Mouse (Mus musculus) hindbrain, embryonic 15.5 days (tissue): ENCODE measurements around the gene Gm12216. TPM values are rescaled to one million over a fixed set of nuclear protein-coding genes. Genes with fewer than 3 reads are reported as not detected.
"Not testable (repeated sequence)": the region's sequence is repeated elsewhere in the genome, so short reads cannot be mapped to it uniquely, and the experiment has no call there.

ENCODE experiments used
- ATAC-seq: fragments of 200-750 bp; cut with Nextera tagmentation; 2 replicates; pipeline ENCODE4 v1.8.0; 2017; ENCODE audit warnings: low read depth, moderate number of reproducible peaks, moderate TSS enrichment; ENCODE audit not compliant: low FRiP score
- H3K27ac ChIP-seq: fragments of 300-500 bp; sonication (generic); replicated peaks from 2 replicates; pipeline ENCODE4 v1.5.1; 2015; ENCODE audit warnings: mild to moderate bottlenecking, inconsistent platforms
- H3K27me3 ChIP-seq: fragments of 300-500 bp; sonication (generic); 2 replicates; pipeline ENCODE4 v1.6.1; 2015; ENCODE audit warnings: control low read depth, inconsistent platforms
- H3K36me3 ChIP-seq: fragments of 300-500 bp; sonication (generic); 2 replicates; pipeline ENCODE4 v1.6.1; 2015; ENCODE audit warnings: control low read depth, inconsistent platforms
- H3K4me1 ChIP-seq: fragments of 300-500 bp; sonication (generic); replicated peaks from 2 replicates; pipeline ENCODE4 v1.6.1; 2015; ENCODE audit warnings: control low read depth, inconsistent platforms
- H3K4me2 ChIP-seq: fragments of 300-500 bp; sonication (generic); 2 replicates; pipeline ENCODE4 v1.6.1; 2015; ENCODE audit warnings: moderate library complexity, mild to moderate bottlenecking, inconsistent platforms
- H3K4me3 ChIP-seq: fragments of 300-500 bp; sonication (generic); 2 replicates; pipeline ENCODE4 v1.5.1; 2015; ENCODE audit warnings: mild to moderate bottlenecking, inconsistent platforms
- H3K9ac ChIP-seq: fragments of 300-500 bp; sonication (generic); 2 replicates; pipeline ENCODE4 v1.6.1; 2015; ENCODE audit warnings: inconsistent platforms
- H3K9me3 ChIP-seq: fragments of 300-500 bp; sonication (generic); 2 replicates; pipeline ENCODE4 v1.6.1; 2016; ENCODE audit warnings: control low read depth, inconsistent platforms
- WGBS: fragments of 180-500 bp; shearing (Covaris S2); methylation state at CpG from one replicate; pipeline ENCODE4 v1.1.7; 2015; 5-methylcytosine and 5-hydroxymethylcytosine counted together
- polyA plus RNA-seq: library from polyadenylated mRNA; unstranded; fragments of >200 nt; fragmentation: Nextera tagmentation; extraction: Ambion mirVana; gene quantifications from 2 replicates; pipeline ENCODE4 v1.2.1, GENCODE M21; 2015

Gene Gm12216
- polyA plus RNA-seq, 1 experiment from 2014 or later: 0.35 TPM

DNA sequence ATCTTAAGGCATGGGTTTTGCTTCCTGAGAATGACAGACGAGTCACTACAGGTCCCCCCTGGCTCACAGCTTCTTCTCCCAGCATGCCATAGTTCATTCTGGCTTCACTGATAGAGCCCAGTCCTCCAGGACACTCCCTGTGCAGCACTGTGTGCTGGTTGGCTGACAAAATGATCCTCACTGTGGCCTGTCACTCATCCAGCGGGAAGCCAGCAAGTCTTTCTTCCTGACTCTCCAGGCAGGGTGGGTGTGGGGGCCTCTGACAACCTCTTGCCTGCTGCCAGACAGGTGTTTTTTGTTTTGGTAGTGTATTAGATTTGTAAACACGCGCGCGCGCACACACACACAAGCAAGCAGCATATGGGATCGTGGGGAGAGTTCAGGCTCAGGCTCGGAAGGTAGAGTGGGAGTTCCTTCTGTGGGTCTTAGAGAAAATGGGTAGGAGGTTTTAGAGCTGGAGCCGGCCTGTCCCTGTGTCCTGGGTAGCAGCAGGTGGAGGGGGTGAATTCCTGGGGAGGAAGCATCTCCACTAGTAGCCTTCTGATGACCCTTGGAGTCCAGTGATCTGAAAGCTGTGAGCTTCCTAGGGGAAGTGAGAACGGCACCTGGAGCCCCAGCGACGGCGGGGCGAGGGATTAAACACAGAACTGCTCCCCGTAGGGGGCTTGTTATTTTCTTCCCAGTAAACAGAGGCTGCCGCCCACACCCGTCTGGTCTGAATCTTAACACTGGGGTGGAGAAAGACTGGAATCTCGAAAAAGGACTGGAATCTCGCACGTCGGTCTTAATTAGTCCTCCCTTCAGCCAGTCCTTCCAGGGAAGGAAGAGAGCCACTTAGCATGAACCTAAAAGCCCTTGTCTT, 99.3 kb downstream of the Gm12216 start:
- 7% methylated on average over 22 of the region's 22 CpGs for WGBS
- ATAC-seq: no peak
- Histone ChIP-seq H3K4me3 (no peak overlapping the region), H3K27me3 (peaks cover 52% of the 10 kb centered on the region), H3K27ac (no peak overlapping the region), H3K9ac (no peak overlapping the region), H3K36me3 (no peaks in the 10 kb centered on the region), H3K4me1 (peaks cover 38% of the 10 kb centered on the region), H3K4me2 (peak overlapping the region; percentile 18; the same call in 1 of the 2 replicates), H3K9me3 (no peaks in the 10 kb centered on the region)

DNA sequence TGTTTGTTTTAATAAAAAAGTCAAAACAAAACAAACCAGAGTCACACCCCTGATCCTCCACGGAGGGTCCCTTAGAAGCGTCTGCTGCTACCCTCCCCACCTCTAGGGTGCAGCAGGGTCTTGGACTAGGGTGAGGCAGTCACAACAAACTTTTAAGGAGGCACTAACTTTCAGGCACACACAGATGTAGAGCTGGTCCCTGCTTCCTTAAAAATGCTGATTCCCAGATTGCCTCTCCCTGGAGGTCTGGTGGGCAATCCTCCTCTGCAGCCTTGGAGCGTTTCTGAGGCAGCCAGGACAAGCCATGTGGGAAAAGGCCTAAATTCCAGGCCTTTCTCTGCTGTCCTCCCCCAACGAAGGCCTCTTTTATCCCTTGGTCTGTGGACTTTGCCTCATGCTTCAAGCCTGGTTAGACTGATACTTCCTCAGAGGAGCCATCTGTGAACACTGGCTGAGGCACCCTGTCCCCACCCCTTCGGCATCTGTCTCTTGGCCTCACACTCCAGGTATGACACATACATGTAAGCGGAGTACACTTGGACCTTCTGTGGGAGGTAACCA, 100.2 kb downstream of the Gm12216 start:
- H3K4me3 ChIP-seq: no peak overlapping the region
- peaks cover 52% of the 10 kb centered on the region for H3K27me3 ChIP-seq
- H3K9me3 ChIP-seq: no peaks in the 10 kb centered on the region
- H3K4me1 ChIP-seq: peaks cover 35% of the 10 kb centered on the region
- ATAC-seq: no peak
- no peak overlapping the region for H3K9ac ChIP-seq
- H3K4me2 ChIP-seq: no peak overlapping the region
- H3K27ac ChIP-seq: no peak overlapping the region
- no peaks in the 10 kb centered on the region for H3K36me3 ChIP-seq
- 45% methylated on average over 6 of the region's 6 CpGs for WGBS

DNA sequence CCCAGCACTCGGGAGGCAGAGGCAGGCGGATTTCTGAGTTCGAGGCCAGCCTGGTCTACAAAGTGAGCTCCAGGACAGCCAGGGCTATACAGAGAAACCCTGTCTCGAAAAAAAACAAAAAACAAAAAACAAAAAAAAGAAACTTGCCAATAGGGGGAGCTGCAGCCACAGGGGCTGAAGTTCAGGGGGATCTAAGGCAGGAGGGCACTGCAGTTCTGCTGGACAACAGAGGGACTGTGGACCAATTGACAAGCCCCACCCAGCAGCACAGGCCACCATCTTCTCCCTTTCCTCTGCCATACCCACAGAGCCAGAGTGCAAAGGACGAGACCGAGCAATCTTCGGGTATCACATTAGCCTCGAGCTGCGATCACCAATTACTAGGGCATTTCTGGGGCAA, 101.0 kb downstream of the Gm12216 start:
- Histone ChIP-seq H3K4me1 (peaks cover 27% of the 10 kb centered on the region), H3K27me3 (peaks cover 46% of the 10 kb centered on the region)
- not testable (repeated sequence) for H3K4me2 ChIP-seq, H3K9ac ChIP-seq, H3K36me3 ChIP-seq, H3K27ac ChIP-seq, ATAC-seq, H3K4me3 ChIP-seq, H3K9me3 ChIP-seq
- 87% methylated on average over 9 of the region's 9 CpGs for WGBS

DNA sequence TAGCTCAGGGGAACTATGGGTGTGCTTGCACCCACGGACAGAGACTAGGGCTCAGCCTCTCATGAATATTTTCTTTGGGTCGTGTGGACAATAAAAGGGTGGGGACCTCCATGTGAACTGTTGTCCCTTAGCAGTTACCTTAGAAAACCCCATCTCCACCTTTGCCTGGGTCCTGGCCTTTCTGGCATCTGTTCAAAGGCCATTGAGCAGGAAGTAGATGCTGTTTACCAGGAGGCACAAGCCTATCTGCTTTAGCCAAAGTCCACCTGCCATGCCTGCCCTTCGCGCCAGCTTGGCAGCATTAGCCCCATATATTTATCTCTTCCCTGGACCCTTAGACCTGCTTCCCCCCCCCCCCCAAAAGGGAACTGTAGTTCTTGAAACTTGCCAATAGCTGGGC, 101.4 kb downstream of the Gm12216 start:
- Histone ChIP-seq H3K27me3 (peaks cover 42% of the 10 kb centered on the region), H3K4me2 (no peak overlapping the region), H3K9ac (no peak overlapping the region), H3K9me3 (no peaks in the 10 kb centered on the region), H3K4me3 (no peak overlapping the region), H3K27ac (no peak overlapping the region), H3K36me3 (no peaks in the 10 kb centered on the region), H3K4me1 (peaks cover 23% of the 10 kb centered on the region)
- WGBS: 91% methylated on average over 4 of the region's 4 CpGs
- no peak for ATAC-seq

DNA sequence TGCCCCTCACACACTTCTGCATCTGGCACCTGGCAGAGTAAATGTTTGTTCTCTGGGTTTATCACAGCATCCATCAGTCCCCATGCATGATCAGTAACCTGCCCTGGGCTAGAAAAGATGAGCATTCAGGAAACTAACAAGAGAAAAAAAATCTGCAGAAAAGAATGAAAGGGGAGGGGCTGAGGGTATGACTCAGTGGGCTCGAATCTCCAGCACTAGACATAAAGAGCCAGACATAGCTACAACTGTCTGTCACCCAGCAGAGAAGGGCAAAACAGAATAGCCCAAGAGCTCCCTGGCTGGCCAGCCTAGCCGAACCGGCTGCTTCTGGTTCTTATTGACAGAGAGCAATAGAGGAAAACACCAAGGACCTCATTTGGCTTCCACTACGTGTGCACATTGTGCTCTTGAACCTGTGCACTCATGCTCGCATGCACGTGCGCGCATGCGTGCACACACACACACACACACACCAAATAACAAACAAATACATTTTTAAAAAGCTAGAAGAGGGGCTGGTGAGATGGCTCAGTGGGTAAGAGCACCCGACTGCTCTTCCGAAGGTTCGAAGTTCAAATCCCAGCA, 104.0 kb downstream of the Gm12216 start:
- Histone ChIP-seq H3K4me1 (peaks cover 13% of the 10 kb centered on the region), H3K27me3 (peaks cover 17% of the 10 kb centered on the region), H3K27ac (no peak overlapping the region), H3K4me2 (no peak overlapping the region), H3K4me3 (no peak overlapping the region), H3K36me3 (no peaks in the 10 kb centered on the region), H3K9me3 (no peaks in the 10 kb centered on the region), H3K9ac (no peak overlapping the region)
- WGBS: 89% methylated on average over 12 of the region's 12 CpGs
- no peak for ATAC-seq

DNA sequence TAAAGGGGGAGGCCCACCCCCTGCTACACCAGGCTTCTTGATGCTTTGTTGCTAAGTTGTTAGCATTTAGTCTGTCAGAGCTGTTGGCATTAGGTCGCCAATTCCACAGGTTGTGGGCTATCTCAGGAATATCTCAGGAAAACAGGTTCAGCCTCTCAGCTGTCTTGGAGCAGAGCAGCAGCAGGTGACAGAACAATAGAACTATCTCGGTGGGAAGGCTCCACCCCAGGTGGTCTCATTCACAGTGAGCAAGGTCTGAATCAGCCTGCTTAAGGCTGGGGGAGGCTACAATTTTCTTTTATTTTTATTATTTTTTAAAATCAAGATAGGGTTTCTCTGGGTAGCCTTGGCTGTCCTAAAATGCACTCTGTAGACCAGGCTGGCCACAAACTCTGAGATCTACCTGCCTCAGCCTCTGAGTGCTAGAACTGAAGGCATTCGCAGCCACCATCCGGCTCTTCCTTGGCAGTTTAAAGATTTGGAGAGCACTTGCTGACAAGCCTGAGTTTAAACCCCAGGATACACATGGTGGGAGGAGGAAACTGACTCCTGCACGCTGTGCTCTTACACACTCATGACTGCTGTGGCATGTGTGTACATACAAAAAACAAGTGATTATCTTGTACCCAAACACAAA, 109.2 kb downstream of the Gm12216 start:
- 54% methylated on average over 5 of the region's 5 CpGs for WGBS
- no peak overlapping the region for H3K9ac ChIP-seq
- no peaks in the 10 kb centered on the region for H3K9me3 ChIP-seq
- no peak overlapping the region for H3K27ac ChIP-seq
- H3K4me2 ChIP-seq: no peak overlapping the region
- H3K36me3 ChIP-seq: no peaks in the 10 kb centered on the region
- H3K4me3 ChIP-seq: no peak overlapping the region
- H3K4me1 ChIP-seq: no peaks in the 10 kb centered on the region
- no peak for ATAC-seq
- no peaks in the 10 kb centered on the region for H3K27me3 ChIP-seq

DNA sequence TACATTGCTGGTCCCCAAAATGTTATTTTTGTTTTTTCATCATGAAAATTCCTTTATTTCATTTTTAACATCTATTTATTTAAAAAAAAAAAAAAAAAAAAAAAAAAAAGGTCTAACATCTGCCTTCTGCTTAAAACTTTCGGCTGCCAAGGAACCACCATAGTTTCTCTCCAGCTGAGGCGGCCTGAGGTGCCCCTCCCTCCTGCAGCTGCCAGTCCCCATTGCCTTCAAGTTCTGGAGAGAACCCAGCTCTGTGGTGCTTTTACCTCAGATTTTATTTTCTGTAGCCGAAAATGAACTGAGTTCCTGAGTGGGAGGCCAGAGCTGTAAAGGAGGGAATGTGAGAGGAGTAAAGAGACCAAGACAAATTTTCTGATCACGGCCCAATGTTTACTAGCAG, 109.8 kb downstream of the Gm12216 start:
- Histone ChIP-seq H3K9me3 (no peaks in the 10 kb centered on the region), H3K9ac (no peak overlapping the region), H3K36me3 (no peaks in the 10 kb centered on the region), H3K4me2 (no peak overlapping the region), H3K4me1 (no peaks in the 10 kb centered on the region), H3K27me3 (no peaks in the 10 kb centered on the region), H3K27ac (no peak overlapping the region), H3K4me3 (no peak overlapping the region)
- no peak for ATAC-seq
- 73% methylated on average over 4 of the region's 4 CpGs for WGBS

DNA sequence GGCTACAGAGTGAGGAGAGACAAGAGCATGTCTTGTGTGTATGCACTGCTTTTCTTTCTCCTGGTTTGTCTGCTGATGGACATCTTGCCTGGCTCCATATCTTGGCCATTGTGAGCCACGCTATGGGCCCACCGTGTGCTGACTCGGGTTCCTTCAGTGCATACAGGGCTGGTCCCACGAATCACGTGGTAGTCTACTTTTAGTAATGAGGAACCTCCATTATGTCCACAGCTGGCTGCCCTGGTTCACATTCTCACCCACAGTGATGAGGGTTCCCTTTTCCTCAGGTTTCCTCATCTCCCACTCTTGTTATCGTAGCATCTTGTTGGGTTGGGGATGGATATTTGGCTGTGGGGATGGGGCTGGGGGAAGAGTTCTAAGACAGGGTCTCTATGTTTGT, 110.4 kb downstream of the Gm12216 start:
- Histone ChIP-seq H3K36me3 (no peaks in the 10 kb centered on the region), H3K27ac (no peak overlapping the region), H3K9ac (no peak overlapping the region), H3K4me1 (no peaks in the 10 kb centered on the region), H3K9me3 (no peaks in the 10 kb centered on the region), H3K27me3 (no peaks in the 10 kb centered on the region), H3K4me2 (no peak overlapping the region), H3K4me3 (no peak overlapping the region)
- ATAC-seq: no peak
- 92% methylated on average over 6 of the region's 6 CpGs for WGBS

DNA sequence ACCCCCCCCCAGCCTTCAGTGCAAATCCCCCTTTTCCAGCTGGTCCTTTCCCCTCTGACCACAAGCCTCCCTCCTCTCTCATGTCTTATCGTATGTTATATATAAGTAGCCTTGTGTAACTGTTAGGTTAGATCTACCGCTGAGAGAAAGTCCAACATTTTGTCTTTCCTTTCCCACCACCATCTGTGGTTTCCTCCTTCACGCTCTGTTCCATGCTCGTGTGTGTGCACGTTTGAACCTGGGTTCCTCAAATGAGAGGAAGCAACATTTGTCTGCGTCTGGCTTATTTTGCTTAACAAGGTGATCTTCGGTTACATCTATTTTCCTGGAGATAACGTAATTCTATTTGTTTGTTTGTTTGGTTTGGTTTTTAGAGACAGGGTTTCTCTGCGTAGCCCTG, 111.1 kb downstream of the Gm12216 start:
- no peak for ATAC-seq
- no peaks in the 10 kb centered on the region for H3K36me3 ChIP-seq
- no peak overlapping the region for H3K9ac ChIP-seq
- no peaks in the 10 kb centered on the region for H3K9me3 ChIP-seq
- H3K4me2 ChIP-seq: no peak overlapping the region
- H3K27me3 ChIP-seq: no peaks in the 10 kb centered on the region
- WGBS: 94% methylated on average over 9 of the region's 9 CpGs
- H3K4me1 ChIP-seq: no peaks in the 10 kb centered on the region
- H3K27ac ChIP-seq: no peak overlapping the region
- no peak overlapping the region for H3K4me3 ChIP-seq

DNA sequence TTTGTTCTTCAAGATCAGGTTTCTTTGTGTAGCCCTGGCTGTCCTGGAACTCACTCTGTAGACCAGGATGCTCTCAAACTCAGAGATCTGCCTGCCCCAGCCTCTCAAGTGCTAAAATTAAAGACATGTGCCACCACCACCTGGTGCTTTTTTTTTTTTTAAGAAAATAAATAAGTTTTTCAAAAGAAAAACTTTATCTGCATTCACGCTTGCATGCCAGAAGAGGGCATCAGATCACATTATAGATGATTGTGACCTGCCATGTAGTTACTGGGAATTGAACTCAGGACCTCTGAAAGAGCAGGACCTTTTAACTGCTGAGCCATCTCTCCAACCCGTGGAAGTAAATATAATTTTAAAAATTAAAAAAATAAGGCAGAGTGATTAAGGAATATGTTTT, 113.8 kb downstream of the Gm12216 start:
- ATAC-seq: no peak
- WGBS: 92% methylated on average over 2 of the region's 2 CpGs
- Histone ChIP-seq H3K4me1 (no peaks in the 10 kb centered on the region), H3K36me3 (no peaks in the 10 kb centered on the region), H3K27me3 (no peaks in the 10 kb centered on the region), H3K4me3 (no peak overlapping the region), H3K27ac (no peak overlapping the region), H3K4me2 (no peak overlapping the region), H3K9ac (no peak overlapping the region), H3K9me3 (no peaks in the 10 kb centered on the region)

DNA sequence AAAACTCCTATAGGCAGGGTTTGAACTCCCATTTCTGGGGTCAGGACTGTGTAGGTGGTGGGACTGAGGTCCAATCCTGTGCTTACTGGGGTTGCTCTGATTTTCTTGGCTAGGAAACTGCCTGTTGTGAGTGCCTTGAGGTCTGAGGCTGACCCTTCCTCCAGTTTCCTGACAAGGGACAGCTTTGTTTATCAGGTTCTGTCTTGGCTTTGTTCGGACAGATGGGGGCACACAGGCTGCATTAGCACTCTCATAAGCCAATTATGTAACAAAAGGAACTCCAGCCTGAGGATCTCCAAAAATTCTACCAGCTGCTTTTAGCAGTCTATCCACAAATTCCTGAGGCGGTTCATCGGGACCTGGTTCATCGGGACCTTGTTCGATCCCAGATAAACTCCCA, 116.7 kb downstream of the Gm12216 start:
- H3K27me3 ChIP-seq: no peaks in the 10 kb centered on the region
- H3K4me3 ChIP-seq: no peak overlapping the region
- no peaks in the 10 kb centered on the region for H3K4me1 ChIP-seq
- H3K27ac ChIP-seq: no peak overlapping the region
- no peaks in the 10 kb centered on the region for H3K9me3 ChIP-seq
- no peak for ATAC-seq
- 21% methylated on average over 5 of the region's 5 CpGs for WGBS
- no peak overlapping the region for H3K4me2 ChIP-seq
- H3K9ac ChIP-seq: no peak overlapping the region
- no peaks in the 10 kb centered on the region for H3K36me3 ChIP-seq

DNA sequence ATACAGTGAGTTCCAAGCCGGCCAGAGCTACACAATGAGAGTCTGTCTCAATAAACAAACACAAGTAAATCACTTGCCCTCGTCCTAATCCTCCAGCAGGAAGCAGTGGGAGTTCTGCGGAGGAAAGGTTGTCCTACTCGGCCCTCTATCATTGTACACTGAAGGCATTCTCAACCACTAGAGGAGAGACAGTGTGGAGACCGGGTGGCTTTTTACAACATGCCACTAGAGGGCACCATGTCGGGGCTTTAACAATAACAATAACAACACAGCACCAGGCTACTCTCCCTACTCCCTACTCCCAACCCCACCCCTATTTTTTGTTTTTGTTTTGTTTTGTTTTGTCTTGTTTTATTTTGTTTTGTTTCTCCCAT, 121.5 kb downstream of the Gm12216 start:
- Histone ChIP-seq H3K4me3 (no peak overlapping the region), H3K4me1 (no peaks in the 10 kb centered on the region), H3K36me3 (no peaks in the 10 kb centered on the region), H3K9ac (no peak overlapping the region), H3K9me3 (no peaks in the 10 kb centered on the region), H3K4me2 (no peak overlapping the region), H3K27ac (no peak overlapping the region), H3K27me3 (no peaks in the 10 kb centered on the region)
- 45% methylated on average over 6 of the region's 6 CpGs for WGBS
- peak; percentile 45; the same call in 1 of the 2 replicates for ATAC-seq
